Mouse (Mus musculus) small intestine, adult 2 months (tissue): Measurements from ENCODE around the gene Hs3st5.
"Not testable (repeated sequence)": the region's sequence is repeated elsewhere in the genome, so short reads cannot be mapped to it uniquely, and the experiment has no call there.

Experiments used
- CTCF ChIP-seq: fragments of 200-500 bp; IDR thresholded peaks from 2 replicates; pipeline ENCODE4 v1.5.1; 2012; ENCODE audit warnings: low read depth, mild to moderate bottlenecking, control low read depth, inconsistent platforms, low read length, moderate library complexity, mixed read lengths; ENCODE audit not compliant: insufficient replicate concordance, insufficient read length; ENCODE audit errors: extremely low read depth
- POLR2A ChIP-seq: fragments of 200-500 bp; IDR thresholded peaks from 2 replicates; pipeline ENCODE4 v1.6.1; 2012; ENCODE audit warnings: low read depth, mild to moderate bottlenecking, control low read depth, inconsistent platforms, low read length, moderate library complexity

GRCm38 (mm10) chr10:36547713-36548112 is 41.1 kb downstream of the Hs3st5 start:
- not testable (repeated sequence) for TF ChIP-seq CTCF, POLR2A
